Mouse (Mus musculus) liver, embryonic 15.5 days (tissue): ENCODE measurements around the gene Comtd1. TPM values are rescaled to one million over a fixed set of nuclear protein-coding genes. Genes with fewer than 3 reads are reported as not detected.

Experiments
- ATAC-seq: fragments of 200-750 bp; cut with Nextera tagmentation; 2 replicates; pipeline ENCODE4 v1.8.0; 2017; ENCODE audit warnings: moderate number of reproducible peaks, mild to moderate bottlenecking, moderate library complexity; ENCODE audit not compliant: insufficient read depth
- H3K27ac ChIP-seq: fragments of 300-500 bp; sonication (generic); replicated peaks from 2 replicates; pipeline ENCODE4 v1.5.1; 2015; ENCODE audit warnings: mild to moderate bottlenecking, inconsistent platforms
- H3K27me3 ChIP-seq: fragments of 300-500 bp; sonication (generic); 2 replicates; pipeline ENCODE4 v1.6.1; 2015; ENCODE audit warnings: mild to moderate bottlenecking, inconsistent platforms
- H3K36me3 ChIP-seq: fragments of 300-500 bp; sonication (generic); replicated peaks from 2 replicates; pipeline ENCODE4 v1.6.1; 2015; ENCODE audit warnings: moderate library complexity, mild to moderate bottlenecking, inconsistent platforms
- H3K4me1 ChIP-seq: fragments of 300-500 bp; sonication (generic); replicated peaks from 2 replicates; pipeline ENCODE4 v1.6.1; 2015; ENCODE audit warnings: inconsistent platforms
- H3K4me2 ChIP-seq: fragments of 300-500 bp; sonication (generic); 2 replicates; pipeline ENCODE4 v1.6.1; 2015; ENCODE audit warnings: moderate library complexity, mild to moderate bottlenecking, inconsistent platforms
- H3K4me3 ChIP-seq: fragments of 300-500 bp; sonication (generic); replicated peaks from 2 replicates; pipeline ENCODE4 v1.5.1; 2015; ENCODE audit warnings: mild to moderate bottlenecking, inconsistent platforms
- H3K9ac ChIP-seq: fragments of 300-500 bp; sonication (generic); 2 replicates; pipeline ENCODE4 v1.6.1; 2015; ENCODE audit warnings: moderate library complexity, mild to moderate bottlenecking, inconsistent platforms
- H3K9me3 ChIP-seq: fragments of 300-500 bp; sonication (generic); replicated peaks from 2 replicates; pipeline ENCODE4 v1.6.1; 2016; ENCODE audit warnings: inconsistent platforms
- WGBS: fragments of 180-500 bp; shearing (Covaris S2); methylation state at CpG from one replicate; pipeline ENCODE4 v1.1.7; 2015; ENCODE audit warnings: mixed read lengths; ENCODE audit not compliant: insufficient replicate concordance; 5-methylcytosine and 5-hydroxymethylcytosine counted together
- polyA plus RNA-seq: library from polyadenylated mRNA; unstranded; fragments of >200 nt; fragmentation: Nextera tagmentation; extraction: Ambion mirVana; gene quantifications from 2 replicates; pipeline ENCODE4 v1.2.1, GENCODE M21; 2015

The Comtd1 gene
- polyA plus RNA-seq, 1 experiment from 2014 or later, result 20.1 TPM

DNA sequence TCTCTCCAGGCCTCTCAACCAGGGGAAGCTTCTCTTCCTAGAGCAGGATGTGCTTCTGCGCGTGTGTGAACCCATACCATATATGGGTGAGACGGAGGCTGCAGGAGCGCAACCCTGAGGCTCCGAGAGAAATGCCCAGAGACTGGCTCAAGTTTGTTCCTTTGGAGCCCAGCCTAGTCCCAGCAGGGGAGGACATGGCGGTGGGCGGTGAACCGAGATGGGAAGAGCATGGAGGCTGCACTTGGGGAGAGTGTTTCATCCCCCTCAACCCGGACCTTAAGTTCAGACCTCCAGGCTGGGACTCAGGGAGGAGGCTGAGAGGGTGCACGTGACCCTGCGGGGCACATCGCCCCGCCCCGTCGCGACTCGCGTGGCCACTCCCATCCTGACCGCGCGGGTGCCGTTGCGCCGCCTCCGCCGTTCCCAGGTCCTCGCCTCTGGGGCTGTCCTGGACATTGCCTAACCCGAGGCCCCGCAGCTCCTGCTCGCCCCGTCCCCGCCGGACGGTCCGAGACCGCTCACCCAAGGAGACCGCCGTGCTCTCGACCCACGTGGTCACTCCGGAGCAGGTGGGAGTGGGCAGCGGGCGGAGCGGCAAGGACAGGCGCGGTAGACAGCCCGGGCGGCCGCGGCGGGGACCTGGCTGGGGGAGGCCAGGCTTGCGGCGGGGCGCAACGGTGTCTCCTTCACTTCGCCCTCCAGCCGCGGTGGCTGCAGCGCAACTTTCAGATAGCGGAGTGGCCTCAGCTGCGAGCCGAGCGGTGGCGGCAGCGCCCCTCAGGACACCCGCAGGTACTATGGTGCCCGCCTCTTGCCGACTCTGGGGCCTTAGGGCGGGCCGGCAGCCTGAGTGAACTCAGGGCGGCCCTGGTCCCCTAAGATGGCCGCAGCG, 17.7 kb downstream of the Comtd1 start:
- Histone ChIP-seq H3K27ac (peak overlapping the region; percentile 92), H3K4me3 (peak overlapping the region; percentile 75), H3K9ac (peak overlapping the region; percentile 81), H3K9me3 (no peaks in the 10 kb centered on the region), H3K27me3 (no peaks in the 10 kb centered on the region), H3K4me2 (peak overlapping the region; percentile 93), H3K4me1 (peaks cover 70% of the 10 kb centered on the region), H3K36me3 (peaks cover 27% of the 10 kb centered on the region)
- under 1% methylated on average over 68 of the region's 73 CpGs for WGBS
- ATAC-seq, result peak; percentile 97

DNA sequence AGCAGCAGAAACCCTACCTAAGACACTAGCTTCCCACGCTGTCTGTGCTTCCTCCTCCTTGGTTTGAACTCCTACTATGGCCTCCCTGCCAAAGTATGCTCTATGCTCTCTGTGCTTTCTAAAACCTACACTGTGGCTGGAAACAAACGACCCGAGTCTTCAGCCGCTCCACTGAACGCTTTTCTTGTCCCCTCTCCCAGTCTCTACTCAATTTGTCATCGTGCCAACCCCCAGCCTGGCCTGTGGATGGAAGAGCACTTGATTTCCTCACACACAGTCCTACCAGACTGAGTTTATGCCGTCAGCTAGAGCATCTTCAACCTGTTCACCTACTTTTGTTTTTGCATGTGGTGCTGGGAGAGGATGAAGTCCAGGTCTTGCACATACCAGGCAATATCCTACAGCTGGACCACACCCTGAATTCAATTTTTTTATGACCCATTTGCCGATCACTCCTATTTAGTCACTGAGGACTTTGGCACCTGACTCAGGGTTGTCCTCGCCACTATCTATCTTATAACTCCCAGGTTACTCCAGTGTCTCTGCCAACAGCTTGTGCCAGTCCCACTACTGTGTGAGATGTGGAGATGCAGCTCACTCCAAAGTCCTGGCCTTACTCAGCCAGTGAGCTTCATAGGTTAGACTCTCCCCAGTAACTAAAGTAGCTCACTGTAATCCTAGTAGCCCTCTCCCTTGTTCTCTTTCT, 22.8 kb downstream of the Comtd1 start:
- ATAC-seq, result no peak
- no peak overlapping the region for H3K4me2 ChIP-seq
- H3K4me3 ChIP-seq, result no peak overlapping the region
- H3K27me3 ChIP-seq, result no peaks in the 10 kb centered on the region
- H3K36me3 ChIP-seq, result no peaks in the 10 kb centered on the region
- H3K9me3 ChIP-seq, result no peaks in the 10 kb centered on the region
- peak overlapping the region; percentile 33 for H3K27ac ChIP-seq
- no peak overlapping the region for H3K9ac ChIP-seq
- 64% methylated on average over 9 of the region's 9 CpGs for whole genome bisulfite sequencing
- H3K4me1 ChIP-seq, result peaks cover 85% of the 10 kb centered on the region

DNA sequence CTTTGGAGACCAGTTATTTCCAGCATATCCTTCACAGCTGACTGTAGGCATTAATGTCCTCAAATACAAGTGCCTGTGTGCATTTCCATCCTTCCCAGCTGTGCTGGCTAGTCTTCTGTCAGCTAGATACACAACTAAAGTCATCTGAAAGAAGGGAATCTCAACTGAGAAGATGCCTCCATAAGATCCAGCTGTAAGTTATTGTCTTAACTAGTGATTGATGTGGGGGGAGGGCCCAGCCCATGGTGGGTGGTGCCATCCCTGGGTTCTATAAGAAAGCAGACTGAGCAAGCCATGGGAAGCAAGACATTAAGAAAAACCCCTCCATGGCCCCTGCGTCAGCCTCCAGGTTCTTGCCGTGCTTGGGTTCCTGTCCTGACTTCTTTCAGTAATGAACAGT, 23.8 kb downstream of the Comtd1 start, which contains the start of gene Vdac2:
Vdac2 (plus strand) TSS at position 301 of the 400 bp plus-strand sequence.
- WGBS, result 77% methylated on average over 2 of the region's 2 CpGs
- H3K4me1 ChIP-seq, result peaks cover 75% of the 10 kb centered on the region

DNA sequence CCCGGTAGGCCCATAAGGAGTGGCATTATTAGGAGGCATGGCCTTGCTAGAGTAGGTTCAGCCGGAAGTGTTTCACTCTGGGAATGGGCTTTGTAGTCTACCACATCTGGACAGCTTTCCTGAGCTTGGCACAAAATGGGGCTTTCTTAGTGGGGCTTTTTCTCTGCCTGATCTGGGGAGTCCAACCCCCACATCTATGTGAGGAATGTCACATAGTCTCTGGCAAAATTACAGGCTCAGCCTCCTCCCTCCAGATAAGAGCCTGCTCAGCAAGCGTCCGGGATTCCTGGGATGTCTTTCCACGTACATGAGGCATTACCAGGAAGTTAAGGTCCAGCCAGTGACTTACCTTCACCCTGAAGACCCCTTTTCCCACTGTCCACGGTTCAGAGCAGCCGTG, 24.9 kb downstream of the Comtd1 start:
- Histone ChIP-seq H3K9ac (no peak overlapping the region), H3K27ac (peak overlapping the region; percentile 96), H3K36me3 (no peaks in the 10 kb centered on the region), H3K9me3 (no peaks in the 10 kb centered on the region), H3K4me1 (peaks cover 68% of the 10 kb centered on the region), H3K4me3 (no peak overlapping the region), H3K4me2 (no peak overlapping the region), H3K27me3 (no peaks in the 10 kb centered on the region)
- 62% methylated on average over 7 of the region's 7 CpGs for WGBS
- no peak for ATAC-seq

More for the DNA sequence above, 23.8 kb downstream of the Comtd1 start, which contains the start of gene Vdac2:
- Histone ChIP-seq H3K4me3 (no peak within 1 kb of the TSS), H3K27ac (peak within 1 kb of the TSS; percentile 96), H3K9me3 (no peaks in the 10 kb centered on the region), H3K36me3 (no peaks in the 10 kb centered on the region), H3K9ac (no peak within 1 kb of the TSS), H3K4me2 (no peak within 1 kb of the TSS), H3K27me3 (no peaks in the 10 kb centered on the region)
- no peak for ATAC-seq

DNA sequence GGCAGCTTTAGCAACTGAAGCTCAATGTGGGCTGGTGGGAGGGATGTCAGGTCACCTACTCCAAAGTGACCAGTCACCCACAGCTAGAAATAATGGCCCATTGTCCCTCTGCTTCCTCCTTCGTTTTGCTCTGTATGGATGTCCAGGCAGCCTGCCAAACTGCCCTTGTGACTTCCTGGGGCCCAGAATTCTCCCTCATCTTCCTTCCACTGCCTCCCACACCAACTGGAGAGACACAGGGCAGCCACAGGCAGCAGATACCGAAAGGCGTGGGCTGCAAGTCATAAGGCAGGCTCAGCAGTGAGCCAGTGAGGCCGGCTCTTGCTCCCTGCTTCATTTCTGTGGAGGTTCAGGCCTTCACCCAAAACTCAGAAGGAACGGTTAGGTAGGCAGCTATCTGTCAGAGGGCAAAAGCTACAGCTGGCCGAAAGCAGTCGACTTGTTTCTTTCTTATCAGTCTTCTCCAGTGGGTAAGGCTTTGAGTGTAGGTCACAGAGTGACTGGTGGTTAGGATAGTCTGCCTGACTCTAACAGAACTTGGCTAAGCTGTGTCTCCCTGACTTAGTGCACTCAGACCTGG, 25.9 kb downstream of the Comtd1 start:
- H3K4me1 ChIP-seq, result peaks cover 61% of the 10 kb centered on the region
- WGBS, result 8% methylated on average over 7 of the region's 7 CpGs

DNA sequence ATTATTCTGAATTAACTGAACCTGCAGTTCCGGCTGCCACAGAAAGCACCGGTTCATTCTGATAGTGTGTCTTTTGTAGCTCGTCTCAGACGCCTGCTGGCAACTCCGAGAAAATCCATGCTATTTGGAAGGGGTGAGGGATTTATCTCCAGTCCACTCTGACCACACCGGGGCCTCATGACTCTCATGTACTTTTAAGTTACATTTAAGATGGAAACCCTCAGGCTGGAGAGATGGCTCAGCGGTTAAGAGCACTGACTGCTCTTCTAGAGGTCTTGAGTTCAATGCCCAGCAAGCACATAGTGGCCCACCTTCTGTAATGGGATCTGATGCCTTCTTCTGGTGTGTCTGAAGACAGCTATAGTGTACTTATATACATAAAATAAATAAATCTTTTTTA, 26.5 kb downstream of the Comtd1 start:
- no peak overlapping the region for H3K9ac ChIP-seq
- peak overlapping the region; percentile 96 for H3K27ac ChIP-seq
- no peak for ATAC-seq
- no peaks in the 10 kb centered on the region for H3K36me3 ChIP-seq
- peak overlapping the region; percentile 52; the same call in 1 of the 2 replicates for H3K4me2 ChIP-seq
- no peak overlapping the region for H3K4me3 ChIP-seq
- 42% methylated on average over 7 of the region's 7 CpGs for WGBS
- H3K27me3 ChIP-seq, result no peaks in the 10 kb centered on the region
- no peaks in the 10 kb centered on the region for H3K9me3 ChIP-seq
- peaks cover 57% of the 10 kb centered on the region for H3K4me1 ChIP-seq

More for the DNA sequence above, 25.9 kb downstream of the Comtd1 start:
- Histone ChIP-seq H3K27me3 (no peaks in the 10 kb centered on the region), H3K4me2 (peak overlapping the region; percentile 52), H3K36me3 (no peaks in the 10 kb centered on the region), H3K9me3 (no peaks in the 10 kb centered on the region), H3K27ac (peak overlapping the region; percentile 96), H3K4me3 (0 out of 2 replicates have a peak overlapping the region, but pooled peaks have one; percentile 4), H3K9ac (peak overlapping the region; percentile 52)
- ATAC-seq, result peak; percentile 93

DNA sequence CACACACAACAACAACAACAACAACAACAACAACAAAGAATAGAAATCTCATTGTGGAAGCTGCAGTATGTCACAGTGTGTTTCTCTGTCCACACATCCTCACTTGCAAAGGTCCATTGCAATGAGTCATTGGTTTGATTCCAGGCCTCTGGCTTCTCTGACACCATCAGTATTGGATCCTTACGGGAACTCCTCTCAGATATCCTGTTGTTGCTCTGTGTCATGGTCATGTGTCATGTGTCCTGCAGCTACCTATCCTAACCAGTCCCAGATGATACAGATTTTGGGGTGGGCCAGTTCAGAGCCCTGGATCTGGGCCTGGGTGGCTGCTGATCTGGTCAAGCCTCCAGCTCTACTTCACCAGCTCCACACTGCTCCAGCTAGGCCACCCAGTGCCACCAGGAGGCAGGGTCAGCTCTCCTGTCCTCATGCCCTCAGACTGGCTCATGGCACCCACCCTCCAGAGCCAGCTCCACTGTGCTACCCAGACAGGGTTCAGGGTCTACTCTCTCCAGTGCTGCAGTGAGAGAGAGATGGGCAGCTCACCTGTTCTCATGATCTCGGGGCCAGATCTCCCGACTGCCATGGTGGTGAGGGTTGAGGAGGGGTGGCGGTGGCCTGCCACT, 27.8 kb downstream of the Comtd1 start:
- H3K4me1 ChIP-seq, result peaks cover 45% of the 10 kb centered on the region
- H3K27ac ChIP-seq, result no peak overlapping the region
- 74% methylated on average over 4 of the region's 4 CpGs for WGBS

DNA sequence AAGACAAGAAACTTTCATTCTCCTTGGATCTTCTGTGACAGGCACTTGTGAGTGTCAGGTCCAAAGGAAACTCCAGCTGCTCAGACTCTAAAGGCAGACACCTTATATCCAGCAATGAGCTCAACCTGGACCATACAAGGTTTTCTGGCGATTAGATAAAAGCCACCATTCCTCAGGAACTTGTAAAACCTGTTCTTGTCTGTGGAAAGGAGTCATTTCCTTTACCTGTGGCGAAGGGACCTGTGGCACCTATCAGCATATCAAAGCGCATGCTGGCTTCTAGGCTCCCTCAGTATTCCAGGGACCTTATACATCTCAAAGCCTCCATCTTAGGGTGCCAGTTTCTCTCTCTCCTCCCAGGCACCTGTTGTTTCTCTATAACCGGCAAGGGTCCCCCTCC, 31.3 kb downstream of the Comtd1 start:
- H3K4me2 ChIP-seq, result no peak overlapping the region
- WGBS, result 60% methylated on average over 4 of the region's 4 CpGs
- H3K4me1 ChIP-seq, result peaks cover 29% of the 10 kb centered on the region
- no peak overlapping the region for H3K9ac ChIP-seq
- no peaks in the 10 kb centered on the region for H3K9me3 ChIP-seq
- H3K27ac ChIP-seq, result no peak overlapping the region
- H3K27me3 ChIP-seq, result peaks cover 3% of the 10 kb centered on the region; the same call in 1 of the 2 replicates
- no peak for ATAC-seq
- H3K36me3 ChIP-seq, result no peaks in the 10 kb centered on the region
- H3K4me3 ChIP-seq, result no peak overlapping the region

More for the DNA sequence above, 27.8 kb downstream of the Comtd1 start:
- no peak overlapping the region for H3K4me2 ChIP-seq
- H3K27me3 ChIP-seq, result no peaks in the 10 kb centered on the region
- H3K9ac ChIP-seq, result no peak overlapping the region
- ATAC-seq, result no peak
- H3K9me3 ChIP-seq, result no peaks in the 10 kb centered on the region
- H3K36me3 ChIP-seq, result no peaks in the 10 kb centered on the region
- H3K4me3 ChIP-seq, result no peak overlapping the region

DNA sequence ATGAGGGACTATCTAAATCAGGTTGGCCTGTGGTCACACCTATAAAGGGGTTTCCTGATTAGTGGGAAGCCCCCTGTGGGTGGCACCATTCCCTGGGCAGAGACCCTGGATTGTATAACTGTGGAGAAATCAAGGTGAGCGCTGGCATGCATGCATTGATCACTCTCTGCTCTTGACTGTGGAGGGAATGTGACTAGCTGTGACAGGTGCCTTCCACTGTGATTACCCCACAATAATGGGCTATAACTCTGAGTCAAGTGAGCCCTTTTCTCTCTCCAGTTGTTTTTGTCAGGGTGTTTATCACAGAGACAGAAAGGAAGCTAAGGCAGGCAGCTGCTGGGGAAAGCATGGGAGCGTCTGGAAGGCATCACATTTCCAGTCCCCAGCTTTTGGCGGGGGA, 32.5 kb downstream of the Comtd1 start:
- Histone ChIP-seq H3K27me3 (peaks cover 3% of the 10 kb centered on the region; the same call in 1 of the 2 replicates), H3K36me3 (no peaks in the 10 kb centered on the region), H3K4me2 (no peak overlapping the region), H3K9me3 (no peaks in the 10 kb centered on the region), H3K9ac (no peak overlapping the region), H3K4me3 (no peak overlapping the region), H3K4me1 (peaks cover 24% of the 10 kb centered on the region), H3K27ac (no peak overlapping the region)
- 57% methylated on average over 3 of the region's 3 CpGs for WGBS
- no peak for ATAC-seq

DNA sequence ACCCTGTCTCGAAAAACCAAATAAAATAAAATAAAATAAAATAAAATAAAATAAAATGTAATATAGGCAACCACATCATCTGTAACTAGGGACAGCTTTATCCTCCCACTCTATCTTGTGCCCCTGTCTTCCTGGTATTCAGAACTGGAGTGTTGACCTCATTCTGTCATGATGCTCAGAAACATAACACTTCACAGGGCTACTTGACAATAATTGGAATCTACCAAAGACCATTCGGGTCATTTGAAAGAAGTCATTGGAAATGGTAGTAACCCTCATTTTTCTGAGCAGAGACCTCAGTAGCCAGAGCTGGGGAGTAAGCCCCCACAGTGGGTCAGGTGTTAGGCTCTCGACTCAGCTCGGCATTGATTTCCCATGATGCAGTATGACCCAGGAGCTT, 34.2 kb downstream of the Comtd1 start:
- Histone ChIP-seq H3K27me3 (peaks cover 3% of the 10 kb centered on the region; the same call in 1 of the 2 replicates), H3K4me3 (no peak overlapping the region), H3K4me2 (no peak overlapping the region), H3K9me3 (no peaks in the 10 kb centered on the region), H3K9ac (no peak overlapping the region), H3K27ac (no peak overlapping the region), H3K36me3 (no peaks in the 10 kb centered on the region), H3K4me1 (peaks cover 26% of the 10 kb centered on the region)
- WGBS, result 77% methylated on average over 4 of the region's 4 CpGs
- ATAC-seq, result no peak
